Mouse (Mus musculus) lung, postnatal 0 days (tissue): ENCODE measurements around the gene Nap1l4.

ENCODE experiments used
- CTCF ChIP-seq: IDR thresholded peaks from 2 replicates; pipeline ENCODE4 v1.5.1; 2016; ENCODE audit warnings: antibody characterized with exemption, mild to moderate bottlenecking
- EP300 ChIP-seq: IDR thresholded peaks from 2 replicates; pipeline ENCODE4 v1.6.1; 2016; ENCODE audit warnings: antibody characterized with exemption, mild to moderate bottlenecking, control low read depth

DNA sequence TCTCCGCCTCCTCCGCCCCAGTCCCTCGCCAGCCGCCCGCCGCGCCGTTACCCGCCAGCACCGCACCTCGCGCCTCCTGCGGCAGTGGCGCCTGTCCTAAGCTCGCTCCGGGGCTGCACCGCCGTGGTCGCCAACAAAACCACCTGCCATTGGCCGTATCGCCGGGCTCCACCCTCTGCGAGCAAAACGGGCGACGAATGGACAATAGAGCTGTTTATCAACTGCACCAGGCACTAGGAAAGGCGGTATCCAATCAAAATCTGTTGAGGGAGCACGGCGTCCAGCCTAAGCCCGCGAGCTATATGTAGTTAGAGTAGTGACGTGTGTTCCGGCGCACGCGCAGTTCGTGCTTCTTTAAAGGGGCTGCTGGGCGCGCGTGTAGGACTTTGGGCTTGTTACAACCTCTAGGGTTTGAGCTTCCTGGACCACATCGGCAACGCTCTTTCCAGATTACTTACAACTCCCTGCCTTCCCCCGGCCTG, at the start of gene Nap1l4:
- 0 out of 2 replicates have a peak, but pooled peaks have one; percentile 3 for TF ChIP-seq CTCF
- no peak for TF ChIP-seq EP300
